Mouse (Mus musculus) kidney, adult 18-20 months (tissue): ENCODE results near the gene Stmnd1.
A peak's percentile ranks its signal among the peaks of the same experiment; 100 is the strongest.
"Not testable (repeated sequence)": the region's sequence is repeated elsewhere in the genome, so short reads cannot be mapped to it uniquely, and the experiment has no call there.

ENCODE experiments used
- DNase-seq: peaks from one replicate; pipeline ENCODE4 v3.0.0; 2021

The Stmnd1 gene

GRCm38 (mm10) chr13:46290537-46290936 lies 17.0 kb downstream of the Stmnd1 start:
- no peak for DNase-seq

DNA sequence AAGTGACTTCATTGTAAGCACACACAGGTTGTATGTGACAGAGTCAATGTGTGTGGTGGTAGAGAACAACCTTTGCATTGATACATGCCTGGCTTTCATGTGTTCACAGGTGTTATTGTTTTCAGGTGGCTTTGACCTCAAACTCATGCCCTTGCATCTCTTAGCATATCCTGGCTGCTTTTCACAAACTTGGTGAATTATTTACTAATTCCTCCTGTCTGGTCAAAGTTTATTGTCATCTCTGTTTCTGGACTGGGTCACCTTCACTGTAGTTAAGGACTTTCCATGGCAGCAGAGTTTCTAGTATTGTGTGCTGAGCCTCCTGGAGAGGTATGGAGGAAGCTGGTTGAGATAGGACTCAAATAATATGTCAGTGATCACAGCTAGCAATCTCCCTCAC lies 20.8 kb downstream of the Stmnd1 start:
- peak; percentile 41 for DNase-seq

GRCm38 (mm10) chr13:46297701-46298100 lies 24.2 kb downstream of the Stmnd1 start:
- no peak for DNase-seq

- peak; percentile 56 for DNase-seq
These were observed 37.3 kb downstream of the Stmnd1 start for GRCm38 (mm10) chr13:46310790-46311189.

DNA sequence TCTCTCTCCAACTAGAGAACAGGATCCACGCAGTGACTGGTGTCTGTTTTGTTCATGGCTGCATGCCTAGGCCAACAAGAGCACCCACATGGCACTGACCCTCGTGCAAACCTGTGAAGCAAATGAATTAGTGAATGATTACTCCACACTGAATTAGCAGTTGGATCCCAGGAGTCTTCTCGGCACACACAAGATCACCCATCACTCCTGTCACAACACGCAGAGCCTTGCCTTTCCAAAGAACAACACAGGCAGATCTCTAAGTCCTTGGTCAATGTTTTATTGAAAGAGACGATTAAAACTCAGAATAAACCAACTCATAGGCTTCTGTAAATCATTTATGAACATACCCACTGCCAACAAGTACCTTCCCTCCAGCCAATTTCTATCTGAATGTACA lies 39.7 kb downstream of the Stmnd1 start:
- peak; percentile 44 for DNase-seq

DNA sequence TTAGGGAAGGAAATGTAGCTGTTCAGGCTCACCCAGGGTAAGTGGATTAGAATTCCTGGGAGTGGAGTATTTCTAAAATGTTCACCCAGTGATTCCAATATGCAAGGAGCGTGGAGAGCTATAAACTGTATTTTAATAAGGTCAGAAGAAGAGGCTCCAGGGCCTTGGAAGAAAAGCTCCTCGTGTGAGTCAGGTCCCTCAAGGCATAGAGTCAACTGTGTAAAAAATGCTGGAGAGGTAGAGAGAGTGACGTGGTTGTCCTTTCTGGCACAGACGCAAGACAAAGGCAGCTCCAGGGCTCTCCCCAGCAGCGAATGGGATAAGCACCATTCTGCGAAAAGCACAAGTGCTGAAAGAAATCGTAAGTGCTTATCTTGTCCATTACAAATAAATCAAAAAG lies 41.6 kb downstream of the Stmnd1 start:
- DNase-seq = no peak

DNA sequence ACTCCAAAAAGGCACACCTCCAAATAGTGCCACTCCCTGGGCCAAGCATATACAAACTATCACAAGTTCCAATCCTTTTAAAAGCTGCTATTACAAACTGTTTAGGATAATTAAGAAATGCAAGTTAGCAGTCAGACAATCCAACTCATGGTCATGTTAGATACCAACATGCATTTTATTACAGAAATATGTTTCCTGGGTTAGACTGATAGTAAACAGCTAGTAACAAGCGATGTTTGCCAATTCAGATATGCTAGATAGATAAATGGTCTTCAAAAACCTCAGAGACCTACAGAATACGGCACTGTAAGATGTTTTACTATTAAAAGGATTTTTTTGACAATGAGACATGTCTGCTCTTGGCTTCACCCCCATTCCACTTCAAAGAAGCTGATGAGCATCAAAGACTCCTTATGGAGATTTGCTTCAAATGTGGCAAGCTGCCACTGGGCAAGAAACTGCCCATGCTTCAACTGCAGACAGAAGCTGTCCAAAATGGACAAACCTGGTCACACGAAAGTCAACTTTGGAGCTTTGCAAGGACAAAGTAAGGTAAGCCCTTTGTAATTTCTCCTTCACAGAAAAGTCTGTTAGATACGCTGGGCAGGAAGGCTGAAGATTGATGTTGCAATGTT lies 52.9 kb downstream of the Stmnd1 start:
- DNase-seq = no peak

DNA sequence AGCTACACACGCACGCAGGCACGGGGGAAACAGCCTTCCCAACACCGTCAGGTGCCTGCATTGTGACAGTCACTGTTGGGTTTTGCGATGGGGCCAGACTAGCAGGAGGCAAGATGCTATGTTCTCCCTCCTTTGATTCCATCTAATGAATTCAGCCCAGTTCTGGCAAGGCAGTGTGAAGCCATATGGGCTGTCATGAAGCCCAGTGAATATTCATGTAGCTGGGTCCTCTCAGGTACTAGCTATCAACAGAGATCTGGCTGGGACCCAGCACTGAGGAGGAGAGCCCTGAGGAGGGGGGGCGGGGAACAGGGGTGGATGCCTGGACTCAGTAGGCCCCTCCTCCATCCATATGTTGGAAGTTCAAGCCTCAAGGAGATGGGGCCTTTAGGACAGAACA lies 61.5 kb downstream of the Stmnd1 start:
- DNase-seq = no peak

- not testable (repeated sequence) for DNase-seq
These were observed 62.8 kb downstream of the Stmnd1 start for GRCm38 (mm10) chr13:46336281-46336680.

DNA sequence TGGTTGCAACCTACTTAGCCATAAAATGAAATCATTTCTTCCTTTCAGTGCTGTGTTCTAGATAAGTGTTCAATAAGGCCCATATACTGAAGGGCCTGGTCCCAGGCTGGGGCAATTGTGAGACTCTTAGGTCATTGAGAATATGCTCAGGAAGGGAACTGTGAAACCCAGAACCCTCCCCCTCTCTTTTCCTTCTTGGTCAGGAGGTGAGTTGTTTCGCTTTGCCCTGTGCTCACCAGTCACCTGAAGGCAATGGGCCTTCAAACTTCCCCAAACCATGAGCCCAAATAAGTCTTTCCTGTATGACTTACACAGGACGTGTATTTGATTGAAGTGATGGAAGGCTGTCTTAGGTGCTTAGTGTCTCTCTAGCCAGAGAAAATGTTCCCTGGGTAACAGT lies 64.3 kb downstream of the Stmnd1 start:
- DNase-seq = no peak

DNA sequence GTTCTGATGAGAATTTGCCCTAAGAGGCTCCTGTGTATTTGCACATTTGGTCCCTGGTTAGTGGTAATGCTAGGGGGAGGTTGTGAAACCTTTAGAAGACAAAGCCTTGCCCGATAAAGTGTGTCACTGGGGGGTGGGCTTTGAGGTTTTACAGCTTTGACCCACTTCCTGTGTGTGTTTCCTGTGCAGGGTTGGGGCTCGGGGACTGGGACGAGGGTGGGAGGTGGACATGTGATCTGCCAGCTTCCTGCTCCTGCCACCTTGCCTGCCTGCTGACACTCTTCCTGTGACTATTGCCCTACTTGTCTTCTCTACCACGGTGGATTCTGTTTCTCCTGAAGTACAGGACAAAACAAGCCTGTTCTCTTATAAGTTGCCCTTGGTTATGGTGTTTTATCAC lies 66.4 kb downstream of the Stmnd1 start:
- DNase-seq = no peak

DNA sequence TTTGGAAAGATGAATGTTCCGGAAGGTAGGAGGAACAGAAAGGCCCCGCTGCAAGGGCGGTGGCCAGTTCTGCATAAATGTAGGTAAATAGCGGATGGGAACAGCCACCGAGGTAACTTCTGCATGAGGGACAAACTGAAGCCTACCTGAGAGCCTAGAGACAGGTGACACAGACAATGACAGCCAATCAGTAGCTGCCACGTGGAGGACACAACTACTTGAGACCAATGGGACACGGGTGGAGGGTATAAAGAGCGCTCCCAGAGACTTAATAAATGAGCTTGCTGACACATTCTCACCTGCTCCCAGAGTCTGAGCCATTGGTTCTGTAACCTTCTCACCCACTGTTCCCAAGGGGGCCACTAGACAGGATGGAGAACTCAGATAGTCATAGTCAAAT lies 67.1 kb downstream of the Stmnd1 start:
- no peak for DNase-seq

GRCm38 (mm10) chr13:46341419-46341818 lies 67.9 kb downstream of the Stmnd1 start:
- DNase-seq = no peak

- DNase-seq = no peak
These were observed 69.7 kb downstream of the Stmnd1 start for GRCm38 (mm10) chr13:46343226-46343625.

DNA sequence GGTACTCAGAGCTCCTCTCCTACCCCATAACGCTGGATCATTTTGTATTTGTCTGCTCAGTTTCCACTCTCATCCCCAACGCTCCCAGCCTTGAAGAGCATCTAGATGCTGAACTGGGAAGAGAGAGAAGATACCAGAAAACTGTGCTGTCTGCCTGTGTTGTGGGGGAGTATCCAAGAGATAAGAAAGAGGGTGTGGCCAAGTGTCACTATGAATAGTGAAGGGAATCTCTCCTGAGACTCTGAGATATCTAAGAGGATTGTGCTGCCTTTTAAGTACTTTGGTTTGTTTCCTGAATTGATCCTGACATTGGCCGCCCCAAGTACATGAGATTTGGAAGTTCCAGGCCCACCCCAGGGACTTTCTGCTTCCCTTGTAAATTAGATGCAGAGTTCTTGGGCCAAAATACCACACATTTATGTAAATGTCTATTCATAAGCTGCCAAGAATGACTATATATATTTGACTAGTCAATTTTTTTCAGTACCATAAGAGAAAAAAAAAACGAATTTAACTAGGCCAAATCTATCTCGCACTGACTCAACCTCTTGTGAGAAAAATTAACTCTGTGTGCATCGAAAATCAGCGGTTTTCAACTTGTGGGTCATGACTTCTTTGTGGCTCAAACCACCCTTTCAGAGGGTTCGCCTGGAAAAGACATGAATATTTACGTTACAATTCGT lies 73.5 kb downstream of the Stmnd1 start:
- DNase-seq = no peak

GRCm38 (mm10) chr13:46349664-46350063 lies 76.1 kb downstream of the Stmnd1 start:
- DNase-seq = no peak
